Mouse (Mus musculus) CH12.LX (cell line): ENCODE data around the gene Cfap20.

Experiments
- CTCF ChIP-seq, 2 experiments: IDR thresholded peaks in 1 of 2; conservative IDR thresholded peaks in 1 of 2; 2 replicates each; pipeline ENCODE4 v1.5.1; 2011 to 2012; ENCODE audit warnings: low read depth in 2 of 2, low read length in 2 of 2, improper control_type of control experiment in 1 of 2, inconsistent platforms in 1 of 2, mild to moderate bottlenecking in 1 of 2, moderate library complexity in 1 of 2
- MAFK ChIP-seq: IDR thresholded peaks from 2 replicates; pipeline ENCODE4 v1.6.1; 2011; ENCODE audit warnings: low read length, improper control_type of control experiment; ENCODE audit not compliant: insufficient replicate concordance
- POLR2A ChIP-seq: IDR thresholded peaks from 2 replicates; pipeline ENCODE4 v1.6.1; 2011; ENCODE audit warnings: low read depth, mild to moderate bottlenecking, improper control_type of control experiment, low read length

GRCm38 (mm10) chr8:95437341-95437992 lies 2.8 kb upstream of the Cfap20 start:
- TF ChIP-seq CTCF (conservative IDR thresholded peaks at IDR 0.05 in 1 of 2, IDR thresholded peaks at IDR 0.05 in 1 of 2; ENCODE audit: low read depth in 2 of 2, low read length in 2 of 2) (no peak), POLR2A (no peak), MAFK (no peak)
